Mouse (Mus musculus) embryonic stem cell, embryonic (primary cell): Measurements from ENCODE around the gene Ifna6.

Experiments
- CTCF ChIA-PET, 4 experiments: fragments of 300-600 bp in 2 of 4; fragments of 350-600 bp in 2 of 4; sonication (Branson Sonifier 250); formaldehyde crosslinking; loops; one replicate each; lab custom pipeline; 2022; ENCODE audit warnings: inconsistent platforms in 2 of 4; lab: Charles Lee
- POLR2A ChIA-PET, 4 experiments: fragments of 300-600 bp in 2 of 4; fragments of 350-600 bp in 2 of 4; sonication (Branson Sonifier 250); formaldehyde crosslinking; loops; one replicate each; lab custom pipeline; 2022; ENCODE audit warnings: antibody characterized with exemption in 4 of 4, inconsistent platforms in 1 of 4; lab: Charles Lee

Gene Ifna6

DNA sequence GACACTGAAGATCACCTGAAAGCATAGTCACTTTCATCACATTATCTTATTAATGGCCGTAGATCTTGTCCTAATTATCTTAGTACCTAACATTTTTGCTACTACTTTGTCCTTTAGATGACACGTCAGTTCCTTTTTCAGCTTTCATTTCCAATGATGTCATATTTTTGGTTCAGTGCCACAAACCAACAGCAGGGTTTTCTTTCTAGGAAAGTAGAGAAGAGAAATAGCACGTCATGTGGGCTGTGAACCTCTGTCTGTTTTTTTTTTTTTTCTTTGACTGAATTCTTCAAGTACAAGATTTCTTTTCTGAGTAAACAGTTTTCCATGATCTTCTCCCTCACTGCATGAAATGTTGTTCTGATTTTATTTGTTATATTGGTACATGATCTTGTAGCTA lies 12.8 kb downstream of the Ifna6 start:
- CTCF ChIA-PET, result interaction anchor here in 1 of 4 experiments (0.7 kb wide), 1 partner anchor 376 kb away, joined by 3 read pairs; no protein-coding TSS in a partner anchor

DNA sequence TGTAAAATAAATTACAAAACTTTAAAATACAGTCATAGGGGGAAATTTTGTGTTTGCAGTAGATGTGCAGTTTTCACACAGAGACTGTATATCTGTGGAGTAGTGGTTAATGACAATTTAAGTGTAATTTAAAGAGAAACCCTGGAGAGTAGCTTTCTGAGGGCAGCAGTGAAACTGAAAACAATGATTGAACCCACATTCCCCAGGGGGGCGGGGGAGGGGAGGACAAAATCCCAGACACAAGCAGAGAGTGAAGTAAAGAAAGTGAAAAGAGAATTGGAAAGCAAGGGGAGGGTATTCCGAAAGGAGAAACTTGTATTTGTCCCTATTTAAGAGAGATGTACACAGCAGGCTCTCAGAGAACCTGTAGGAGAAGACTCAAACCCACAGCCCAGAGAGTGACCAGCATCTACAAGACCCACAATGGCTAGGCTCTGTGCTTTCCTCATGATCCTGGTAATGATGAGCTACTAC lies 14.3 kb downstream of the Ifna6 start, which contains the start of gene Ifna4:
Gene Ifna4 (plus strand): TSS at position 424 of the 474 bp plus-strand sequence.
- CTCF ChIA-PET, result no interaction called here
- POLR2A ChIA-PET, result no interaction called here

More for the DNA sequence above, 12.8 kb downstream of the Ifna6 start:
- POLR2A ChIA-PET, result interaction anchor here in 1 of 4 experiments (0.6 kb wide), 1 partner anchor 821 kb away, joined by 3 read pairs; no protein-coding TSS in a partner anchor

DNA sequence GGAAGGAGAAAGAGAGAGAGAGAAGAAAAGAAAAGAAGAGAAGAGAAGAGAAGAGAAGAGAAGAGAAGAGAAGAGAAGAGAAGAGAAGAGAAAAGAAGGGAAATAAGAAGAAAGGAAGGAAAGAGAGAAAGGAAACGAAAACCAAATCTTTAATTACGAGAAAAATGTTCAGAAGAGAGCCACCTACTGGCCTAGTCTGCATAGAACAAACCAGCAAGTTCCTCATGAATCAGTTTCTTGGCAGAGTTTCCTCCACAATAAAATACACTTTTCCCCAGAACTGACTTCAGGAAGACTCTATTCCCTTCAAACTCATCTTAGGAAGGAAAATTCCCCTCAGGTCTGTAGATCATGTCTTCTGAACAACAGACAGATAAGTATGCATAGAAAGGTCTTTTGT lies 18.1 kb downstream of the Ifna6 start:
- POLR2A ChIA-PET, result no interaction called here

DNA sequence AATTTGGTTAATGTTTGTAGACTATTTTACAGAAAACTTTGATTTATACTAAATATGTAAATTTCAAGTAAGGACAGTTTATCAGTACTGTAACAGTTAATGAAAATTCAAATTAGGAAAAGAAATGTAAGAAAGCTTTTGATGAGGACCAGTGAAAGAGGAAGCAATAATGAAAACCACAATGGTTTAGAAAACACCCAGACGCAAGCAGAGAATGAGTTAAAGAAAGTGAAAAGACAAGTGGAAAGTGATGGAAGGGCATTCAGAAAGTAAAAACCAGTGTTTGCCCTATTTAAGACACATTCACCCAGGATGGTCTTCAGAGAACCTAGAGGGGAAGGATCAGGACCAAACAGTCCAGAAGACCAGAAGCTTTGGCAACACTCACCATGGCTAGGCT lies 22.5 kb downstream of the Ifna6 start, which contains the start of gene Ifna1:
Gene Ifna1 (plus strand): TSS at position 390 of the 400 bp plus-strand sequence.
- ChIA-PET POLR2A (no interaction called here), CTCF (no interaction called here)

More for the DNA sequence above, 18.1 kb downstream of the Ifna6 start:
- CTCF ChIA-PET, result no interaction called here

DNA sequence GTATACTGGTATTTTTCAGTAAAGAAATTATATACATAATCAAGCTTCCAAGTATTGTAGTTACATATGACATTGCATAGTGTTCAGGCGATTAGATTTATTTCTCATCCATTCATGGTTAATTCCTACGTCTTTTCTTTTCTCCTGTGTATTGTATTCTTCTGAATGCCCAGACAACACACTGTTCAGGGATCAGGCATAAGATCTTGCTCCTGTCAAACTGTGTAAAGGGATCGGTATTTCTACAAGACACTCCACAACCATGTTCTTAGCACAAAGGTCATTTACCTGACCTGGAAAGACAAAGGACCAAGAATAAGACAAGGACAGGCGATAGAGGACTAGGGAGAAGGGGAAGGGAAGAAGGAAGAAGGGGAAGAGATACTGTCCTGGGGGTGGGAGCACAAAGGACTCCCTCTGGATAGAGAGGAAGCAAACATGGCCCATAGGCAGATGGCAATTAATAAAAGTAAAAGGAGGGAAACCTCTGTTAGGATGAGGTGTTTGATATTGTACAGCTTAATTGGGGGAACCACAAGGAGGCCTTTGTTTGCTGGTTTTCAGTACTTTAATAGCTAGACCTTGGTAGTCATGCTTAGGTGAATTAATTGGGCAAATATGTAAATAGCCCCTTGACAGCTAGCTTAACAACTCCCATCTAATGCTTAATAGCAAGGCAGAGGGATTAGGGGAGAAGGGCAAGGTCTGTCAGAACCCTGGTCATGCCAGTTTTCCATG lies 24.0 kb downstream of the Ifna6 start:
- ChIA-PET POLR2A (no interaction called here), CTCF (no interaction called here)

DNA sequence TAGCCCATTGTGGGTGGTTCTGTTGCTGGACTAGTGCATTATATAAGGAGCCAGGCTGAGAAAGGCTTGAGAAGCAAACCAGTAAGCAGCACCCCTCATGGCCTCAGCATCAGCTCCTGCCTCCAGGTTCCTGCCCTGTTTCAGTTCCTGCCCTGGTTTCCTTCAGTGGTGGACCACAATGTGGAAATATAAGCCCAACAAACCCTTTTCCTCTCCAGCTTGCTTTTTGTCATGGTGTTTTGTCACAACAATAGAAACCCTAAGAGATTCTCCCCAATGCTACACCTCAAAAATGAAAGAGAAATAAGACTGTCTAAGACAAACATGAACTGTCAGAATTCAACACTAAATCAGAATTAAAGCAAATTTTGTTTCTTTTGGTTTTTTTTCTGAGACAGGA lies 32.0 kb downstream of the Ifna6 start:
- CTCF ChIA-PET, result no interaction called here
- POLR2A ChIA-PET, result no interaction called here

DNA sequence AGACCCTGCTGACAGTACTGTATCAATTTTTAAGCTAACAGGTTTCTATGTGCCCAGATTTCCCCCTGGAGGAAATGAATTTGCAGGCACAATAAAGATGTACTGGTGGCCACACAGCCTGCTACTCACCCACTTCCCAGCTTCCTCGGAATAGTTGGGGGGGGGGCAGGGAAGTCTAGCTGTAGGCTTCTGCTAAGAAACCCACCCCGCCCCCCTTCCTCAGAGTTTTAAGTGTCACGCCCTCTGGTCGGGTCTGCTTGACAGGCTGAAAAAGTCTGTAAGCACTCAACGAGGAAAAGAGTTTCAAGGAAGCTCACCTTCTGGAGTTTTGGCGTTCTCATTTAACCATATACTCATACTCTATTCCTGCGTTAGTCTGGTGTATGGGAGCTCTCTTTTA lies 36.1 kb downstream of the Ifna6 start:
- ChIA-PET CTCF (interaction anchor here in 2 of 4 experiments (0.6 to 1.2 kb wide), 3 partner anchors 152 to 266 kb away, joined by 3 read pairs; no protein-coding TSS in a partner anchor), POLR2A (no interaction called here)

DNA sequence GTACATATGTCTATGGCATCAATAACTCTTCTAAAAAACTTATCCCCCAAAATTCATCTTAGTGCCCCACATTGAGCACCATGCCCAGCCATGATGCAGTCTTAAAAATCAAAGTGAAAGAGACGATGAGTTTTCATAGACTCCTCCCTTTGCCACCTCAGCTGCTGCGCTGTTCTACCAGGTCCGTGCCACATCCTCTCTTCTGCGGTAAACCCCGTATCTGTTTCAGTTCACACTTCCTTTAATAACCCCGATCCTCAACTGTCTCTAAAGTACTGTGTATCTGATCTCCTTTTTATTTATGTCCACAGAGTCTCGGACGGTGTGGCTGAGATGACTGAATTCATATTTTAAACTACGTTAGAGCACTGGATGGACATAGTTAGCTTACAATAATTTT lies 37.4 kb downstream of the Ifna6 start:
- CTCF ChIA-PET, result no interaction called here
- POLR2A ChIA-PET, result no interaction called here

DNA sequence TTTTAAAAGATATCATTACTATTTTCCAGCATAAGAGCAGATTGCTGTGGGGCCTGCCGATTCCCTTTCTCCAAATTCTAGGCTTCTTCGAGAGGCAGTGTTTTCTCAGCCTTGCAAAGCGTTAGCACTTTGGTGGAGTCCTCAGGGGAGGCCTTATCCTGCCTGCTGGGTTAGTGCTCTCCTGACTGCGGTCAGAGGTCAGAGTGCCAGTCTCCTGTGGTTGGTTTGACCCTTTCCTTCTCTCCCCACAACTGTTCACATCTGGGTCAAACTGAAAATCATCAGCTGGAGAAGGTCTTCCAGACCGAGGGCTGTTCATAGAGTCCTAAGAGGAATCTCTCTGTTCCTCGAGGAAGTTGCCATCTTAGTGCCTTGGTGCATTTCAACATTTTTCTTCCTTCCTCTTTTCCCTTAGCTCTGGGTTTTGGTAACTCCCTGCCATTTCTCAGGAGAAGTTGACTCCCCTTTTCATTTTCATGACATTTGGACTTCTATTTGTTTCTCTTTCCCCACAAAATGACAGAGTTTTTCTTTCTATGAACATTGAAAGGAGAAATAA lies 37.9 kb downstream of the Ifna6 start:
- POLR2A ChIA-PET, result no interaction called here

DNA sequence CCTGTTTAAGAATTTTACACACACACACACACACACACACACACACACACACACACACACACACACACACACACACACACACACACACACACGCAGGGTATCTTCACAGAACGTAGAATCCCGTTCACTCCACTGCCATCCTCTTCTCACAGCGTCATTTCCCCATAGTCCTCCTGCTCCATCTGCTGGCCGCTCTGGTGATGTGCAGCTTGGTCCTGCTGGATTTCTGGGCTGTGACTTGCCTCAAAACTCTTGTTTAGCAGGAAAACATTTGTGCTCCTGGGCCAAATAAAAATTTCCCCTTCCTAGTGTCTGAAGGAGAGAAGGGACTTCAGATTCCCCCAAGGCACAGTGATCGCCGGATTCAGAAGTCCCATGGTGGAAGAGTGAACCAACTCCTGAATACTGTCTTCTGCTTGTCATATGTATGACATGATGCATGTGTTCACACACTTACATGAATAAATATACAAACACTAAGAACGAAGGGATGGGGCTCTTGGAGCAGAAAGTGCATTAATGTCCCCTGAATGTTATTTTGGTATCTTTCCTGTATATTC lies 40.2 kb downstream of the Ifna6 start:
- ChIA-PET POLR2A (interaction anchor here in 1 of 4 experiments (0.7 kb wide), 1 partner anchor 1007 kb away, joined by 8 read pairs; no protein-coding TSS in a partner anchor), CTCF (interaction anchor here (0.6 to 3.5 kb wide), 19 partner anchors 11 to 1099 kb away, joined by 3 to 28 read pairs (median 4); no protein-coding TSS in a partner anchor)

More for the DNA sequence above, 37.9 kb downstream of the Ifna6 start:
- CTCF ChIA-PET, result interaction anchor here in 1 of 4 experiments (3.5 kb wide), 1 partner anchor 169 kb away, joined by 28 read pairs; no protein-coding TSS in a partner anchor

DNA sequence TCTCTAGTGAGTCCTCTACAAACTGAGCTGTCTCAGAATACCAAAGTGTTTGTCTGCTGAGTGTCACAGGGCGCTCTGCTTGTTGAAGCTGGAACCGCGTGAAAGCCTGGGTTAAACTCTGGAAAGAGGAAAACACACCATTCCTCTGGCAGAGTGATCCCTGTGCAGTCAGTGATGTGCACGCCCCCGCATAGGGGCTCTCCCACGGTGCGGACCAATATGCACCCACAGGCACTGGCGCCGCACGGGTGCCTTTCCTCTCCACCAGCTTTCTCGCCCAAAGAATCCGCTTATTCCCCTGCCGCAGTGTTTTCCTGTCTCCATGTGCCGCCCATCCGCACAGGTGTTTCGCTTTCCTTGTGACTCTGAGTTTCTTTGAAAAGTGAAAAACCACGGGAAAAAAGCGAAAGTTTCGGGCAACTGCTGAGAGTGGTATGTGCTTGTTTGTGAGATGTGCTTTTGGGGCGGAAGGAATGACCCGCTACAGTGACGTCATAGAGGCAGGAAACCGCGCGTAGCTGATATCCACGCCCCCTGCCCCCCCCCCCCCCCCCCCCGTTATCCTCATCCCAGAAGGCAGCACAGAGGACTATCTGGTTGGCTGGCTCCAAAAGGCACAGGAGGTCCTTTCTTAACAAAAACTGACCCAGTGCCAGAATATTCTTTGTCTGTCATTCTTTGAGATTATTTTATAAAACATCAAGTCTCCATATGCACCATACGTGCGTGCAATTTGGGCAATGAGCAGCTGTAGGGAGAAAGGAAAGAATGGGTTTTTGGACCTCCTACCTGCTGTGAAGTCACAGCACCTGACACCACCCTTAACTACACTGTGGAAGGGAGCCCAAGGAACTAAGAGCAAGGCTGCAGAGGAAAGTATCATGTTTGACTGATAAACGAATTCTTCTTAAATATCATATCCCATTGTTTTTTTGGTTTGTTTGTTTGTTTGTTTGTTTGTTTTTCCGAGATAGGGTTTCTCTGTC lies 41.0 kb downstream of the Ifna6 start:
- POLR2A ChIA-PET, result interaction anchor here in 2 of 4 experiments (0.6 to 0.7 kb wide), 2 partner anchors 270 to 1008 kb away, joined by 3 to 8 read pairs; no protein-coding TSS in a partner anchor
- CTCF ChIA-PET, result interaction anchor here (0.6 to 3.5 kb wide), 15 partner anchors 10 to 1100 kb away, joined by 3 to 28 read pairs (median 5); no protein-coding TSS in a partner anchor

DNA sequence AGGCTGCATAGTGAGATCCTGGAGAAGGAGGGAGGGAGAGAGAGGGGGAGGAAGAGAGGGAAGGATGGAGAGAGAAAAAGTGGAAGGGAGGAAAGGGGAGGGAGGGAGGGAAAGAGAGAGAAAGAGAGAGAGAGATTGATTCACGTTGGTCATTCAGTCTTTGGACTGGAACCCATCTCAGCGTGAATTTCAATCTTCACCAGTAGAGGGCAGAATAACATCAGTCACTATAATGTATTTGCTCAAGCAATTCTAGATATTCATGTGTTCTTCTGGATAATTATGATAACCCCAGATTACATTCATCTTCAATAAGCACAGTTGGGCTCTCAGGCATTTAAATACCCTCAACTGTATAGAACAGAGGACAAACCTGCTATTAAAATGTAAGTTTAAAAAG lies 45.5 kb downstream of the Ifna6 start:
- ChIA-PET CTCF (interaction anchor here in 1 of 4 experiments (0.7 kb wide), 1 partner anchor 42 kb away, joined by 3 read pairs; no protein-coding TSS in a partner anchor), POLR2A (no interaction called here)

DNA sequence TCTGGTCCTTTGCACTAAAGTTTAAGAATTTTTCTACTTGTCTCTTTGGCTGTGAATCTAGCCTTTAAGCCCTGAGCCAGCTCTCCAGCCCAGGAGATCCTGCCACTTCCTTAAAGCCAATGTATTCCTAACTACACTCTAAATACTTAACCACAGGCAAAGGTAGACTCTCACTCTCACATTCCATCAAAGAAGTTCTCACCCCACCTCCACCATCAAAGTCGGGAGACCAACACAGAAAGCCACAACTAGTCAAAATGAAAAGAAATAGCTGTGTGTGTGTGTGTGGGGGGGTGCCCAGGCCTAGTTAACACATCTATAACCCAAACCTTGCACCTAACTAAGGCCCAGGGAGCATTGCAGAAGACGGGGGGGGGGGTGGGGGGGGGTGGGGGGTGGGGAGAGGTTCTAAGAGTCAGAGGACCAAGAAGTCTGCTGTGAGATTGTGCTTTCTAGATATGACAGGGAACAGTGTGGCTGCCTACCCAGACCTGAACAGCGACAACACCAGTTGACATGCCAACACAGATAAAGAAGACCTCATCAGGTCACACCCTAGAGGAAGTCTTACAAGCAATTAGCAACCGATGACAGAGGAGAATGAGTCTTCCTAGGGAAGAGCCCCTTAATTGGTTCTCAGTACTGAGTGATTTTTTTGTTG lies 48.3 kb downstream of the Ifna6 start:
- ChIA-PET POLR2A (no interaction called here), CTCF (interaction anchor here in 3 of 4 experiments (0.5 to 2.1 kb wide), 4 partner anchors 19 to 334 kb away, joined by 3 to 7 read pairs (median 4); no protein-coding TSS in a partner anchor)

DNA sequence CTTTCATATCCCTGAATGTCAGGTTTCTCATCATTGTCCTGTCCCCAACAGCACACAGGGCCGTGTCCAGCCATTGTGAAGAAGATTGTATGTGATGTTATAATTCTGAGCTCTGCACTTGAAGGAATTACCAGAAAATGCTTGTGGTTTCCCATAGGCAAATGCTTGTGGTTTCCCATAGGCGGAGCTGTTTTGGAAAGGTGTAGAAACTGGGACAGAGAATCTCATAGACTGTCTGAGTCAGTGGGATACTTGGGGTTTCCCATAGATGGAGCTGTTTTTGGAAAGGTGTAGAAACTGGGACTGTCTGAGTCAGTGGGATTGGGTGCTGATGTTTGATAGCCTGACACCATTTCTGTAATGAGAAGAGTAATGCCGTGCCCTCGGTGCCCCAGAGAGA lies 49.3 kb downstream of the Ifna6 start:
- CTCF ChIA-PET, result interaction anchor here (0.7 to 2.1 kb wide), 3 partner anchors 180 to 398 kb away, joined by 3 to 6 read pairs (median 4); no protein-coding TSS in a partner anchor
- POLR2A ChIA-PET, result no interaction called here
